Mouse (Mus musculus) cerebellum, adult 8-10 months (tissue): ENCODE measurements at regions not wholly inside any gene's neighbourhood (a gene's known extent, or its start where the extent isn't known, plus 50 kb on each side); places are given as distances from the start of the nearest gene placed in this dataset.

Experiments used
- DNase-seq: peaks from one replicate; pipeline ENCODE4 v3.0.0; 2022

DNA sequence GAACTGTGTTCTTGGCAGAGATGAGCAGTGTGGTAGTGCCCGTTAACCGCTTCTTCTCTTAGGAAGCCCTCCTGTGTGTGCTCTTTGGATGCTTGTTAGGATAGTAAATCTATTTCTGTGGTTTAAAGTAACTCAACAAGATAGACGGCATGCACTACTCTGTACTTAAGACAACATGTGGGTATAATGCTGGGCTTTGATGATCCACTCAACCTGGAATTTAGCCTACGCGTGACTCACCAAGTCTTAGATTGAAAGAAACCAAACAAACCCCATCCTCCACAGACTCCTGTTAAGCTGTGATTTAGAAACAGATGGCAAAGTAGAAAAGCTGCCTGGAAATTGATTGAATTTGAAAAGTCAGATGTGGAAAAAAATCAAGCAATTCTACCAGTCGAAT lies 673.5 kb downstream of the Olfm4 start:
- DNase-seq: no peak

DNA sequence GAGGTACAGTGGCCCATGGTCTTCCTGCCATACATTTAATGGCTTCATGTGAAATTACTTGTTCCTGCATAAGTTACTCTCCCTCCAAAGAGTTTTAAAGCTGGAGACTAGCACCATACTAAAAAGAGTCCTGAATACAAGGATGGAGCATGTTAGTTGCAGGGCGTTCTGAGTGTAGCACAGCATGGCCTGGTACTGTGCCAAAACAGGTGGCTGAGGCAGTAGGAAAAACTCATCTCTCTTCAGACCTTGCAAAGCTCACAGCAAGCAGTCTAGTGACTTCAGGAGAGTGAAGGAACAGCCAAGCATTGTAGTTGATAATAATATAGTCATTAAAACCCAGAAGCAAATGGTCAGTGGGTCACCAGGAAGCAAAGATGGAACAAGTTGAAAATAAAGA lies 699.0 kb downstream of the Olfm4 start:
- DNase-seq: no peak

DNA sequence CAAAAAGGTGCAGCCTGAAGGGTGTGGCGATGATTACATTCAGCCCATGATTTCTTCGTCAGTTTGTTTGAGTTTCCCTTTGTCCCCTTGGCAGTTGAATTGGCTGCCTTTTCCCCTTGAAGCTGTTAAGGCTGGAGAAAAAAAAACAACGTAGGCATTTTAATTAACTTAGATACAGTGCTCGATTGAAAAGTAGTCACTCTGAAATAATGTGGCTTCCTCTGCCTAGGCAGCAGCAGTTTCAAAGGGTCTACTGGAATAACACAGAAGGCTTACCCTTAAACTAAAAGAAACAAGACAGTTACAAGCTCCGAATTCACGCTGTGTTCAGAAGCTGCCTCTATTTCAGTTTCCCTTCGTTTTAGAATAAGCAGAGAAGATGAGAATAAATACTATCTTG lies 699.4 kb downstream of the Olfm4 start:
- DNase-seq: no peak

DNA sequence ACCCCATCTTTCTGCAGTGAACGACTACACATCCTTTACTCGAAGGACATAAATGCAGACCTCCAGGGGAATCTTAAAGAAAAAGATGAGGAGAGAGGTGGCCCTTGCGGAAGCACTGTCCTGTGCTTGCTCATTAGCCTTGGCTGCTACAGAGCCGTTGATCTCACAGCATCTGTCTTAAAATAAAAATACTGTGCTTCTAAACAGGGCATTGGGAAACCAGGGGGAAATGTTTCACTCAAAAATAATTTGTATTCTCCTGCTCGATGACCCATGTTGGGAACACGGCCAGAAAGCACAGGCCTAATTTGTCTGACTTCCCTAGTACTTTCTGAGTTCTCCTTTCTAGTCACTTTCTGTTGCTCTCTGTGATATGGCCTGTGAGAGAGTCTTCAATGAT lies 699.8 kb downstream of the Olfm4 start:
- peak; percentile 2 for DNase-seq

DNA sequence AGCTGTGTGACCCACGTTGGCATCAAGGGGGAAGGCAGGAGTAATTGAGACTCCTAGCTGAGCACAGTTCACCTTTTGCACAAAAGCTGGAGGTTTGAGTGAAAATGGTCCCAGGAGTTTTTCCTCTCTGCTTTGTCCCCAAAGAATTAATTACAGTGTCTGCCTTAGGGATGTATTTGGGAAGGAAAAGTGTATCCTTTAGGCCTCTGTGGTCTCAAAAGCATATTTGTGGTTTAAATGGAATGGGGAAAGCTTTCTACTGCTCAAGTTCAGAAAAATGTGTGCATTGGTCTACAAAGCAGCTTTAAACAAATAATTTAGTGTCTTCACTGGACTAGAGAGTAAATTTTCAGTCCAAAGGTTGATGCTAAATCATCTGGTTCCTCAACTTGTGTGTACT lies 706.6 kb downstream of the Olfm4 start:
- DNase-seq: no peak

DNA sequence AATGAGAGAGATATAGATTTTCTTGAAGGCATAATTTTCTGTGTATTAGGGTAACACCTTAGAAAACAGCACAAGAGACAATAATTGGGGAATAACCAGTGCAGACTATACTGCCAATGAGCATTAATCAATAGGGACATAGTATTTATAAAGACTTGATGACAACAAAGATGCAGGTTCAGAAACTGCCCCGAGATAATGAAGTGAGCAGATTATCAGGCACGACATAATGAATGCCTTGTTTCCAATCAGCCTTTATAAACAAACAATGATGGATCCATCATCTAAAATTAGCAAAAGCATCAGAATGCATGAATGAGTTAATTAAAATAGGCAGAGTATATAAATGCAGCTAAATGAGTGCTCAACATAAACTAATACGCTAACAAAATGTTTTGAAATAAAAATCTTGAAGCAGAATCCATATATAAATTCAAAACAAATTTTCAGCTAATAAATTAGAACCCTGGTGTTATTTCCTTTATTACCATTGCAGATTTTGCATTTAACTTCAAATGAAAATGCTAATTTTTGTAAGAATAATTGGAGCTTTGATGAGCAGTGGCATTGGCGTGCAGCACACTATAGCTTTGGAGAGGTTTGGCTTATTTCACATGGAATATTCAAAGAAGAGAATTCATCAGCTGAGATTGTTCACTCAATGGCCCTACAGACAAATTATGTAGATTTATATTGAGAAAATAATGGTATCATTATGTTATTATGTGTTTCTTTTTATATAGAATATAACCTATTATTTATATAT lies 739.1 kb downstream of the Olfm4 start:
- DNase-seq: no peak

DNA sequence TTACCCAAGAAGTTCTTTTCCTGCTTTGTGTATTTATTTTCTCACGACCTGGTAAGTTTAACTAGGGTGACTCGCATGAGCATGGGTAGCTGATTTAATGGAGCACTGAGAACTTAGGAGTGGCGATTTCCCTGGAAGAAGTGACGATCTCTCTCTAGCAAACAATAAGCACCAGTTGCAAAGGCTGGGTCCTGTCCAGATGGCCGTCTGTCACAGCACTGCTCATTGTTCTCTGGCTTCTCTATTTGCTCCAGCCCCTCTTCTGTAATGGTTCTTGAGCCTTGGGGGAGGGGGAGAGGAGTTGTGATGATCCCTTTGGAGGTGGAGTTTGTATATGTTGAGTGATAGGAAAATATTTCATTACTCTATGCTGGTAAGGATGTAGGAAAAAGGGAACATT lies 747.3 kb downstream of the Olfm4 start:
- no peak for DNase-seq
